Mouse (Mus musculus) retina, postnatal 1 day (tissue): ENCODE data around the gene Usp5.
"Not testable (repeated sequence)": the region's sequence is repeated elsewhere in the genome, so short reads cannot be mapped to it uniquely, and the experiment has no call there.

Experiments
- DNase-seq: peaks from one replicate; pipeline ENCODE4 v3.0.0-alpha.2; 2012

Gene Usp5

DNA sequence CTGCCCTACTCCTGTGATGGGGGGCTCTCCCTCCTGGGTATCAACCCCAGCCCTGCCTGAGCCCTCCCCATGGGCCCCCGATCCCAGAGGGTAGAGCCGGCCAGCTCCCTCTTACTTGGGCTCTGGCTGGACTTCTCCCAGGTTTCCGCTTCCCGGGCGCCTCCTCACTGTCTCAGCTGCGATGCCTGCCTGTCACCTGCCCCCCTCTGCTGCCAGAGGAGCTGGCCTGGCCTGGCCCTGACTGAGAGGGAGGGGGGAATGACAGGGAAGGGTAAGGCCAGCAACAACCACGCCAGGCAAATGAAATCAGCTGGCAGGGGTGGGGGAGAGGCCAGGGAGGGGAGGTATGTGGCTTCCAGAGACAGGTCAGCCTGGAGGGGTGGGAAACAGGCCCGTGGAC is 10.5 kb upstream of the Usp5 start:
- no peak for DNase-seq

DNA sequence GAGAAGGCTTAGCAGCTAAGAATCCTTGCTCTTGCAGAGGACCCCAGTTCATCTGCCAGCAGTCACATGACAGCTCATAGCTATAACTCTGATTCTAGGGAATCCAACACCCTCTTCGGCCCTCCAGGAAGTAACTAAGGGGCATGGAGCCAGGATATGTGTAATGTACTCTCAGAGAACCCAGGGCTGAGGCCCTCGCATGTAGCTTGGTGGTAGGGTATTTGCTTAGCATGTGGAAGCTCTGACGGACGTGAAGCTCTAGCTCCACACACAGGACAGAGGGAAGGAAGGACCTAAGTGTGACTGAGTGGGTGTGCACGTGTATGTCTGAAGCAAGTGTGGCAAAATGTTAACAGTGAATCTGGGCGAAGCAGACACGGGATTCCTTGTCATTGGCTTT is 7.1 kb upstream of the Usp5 start:
- DNase-seq, result no peak

DNA sequence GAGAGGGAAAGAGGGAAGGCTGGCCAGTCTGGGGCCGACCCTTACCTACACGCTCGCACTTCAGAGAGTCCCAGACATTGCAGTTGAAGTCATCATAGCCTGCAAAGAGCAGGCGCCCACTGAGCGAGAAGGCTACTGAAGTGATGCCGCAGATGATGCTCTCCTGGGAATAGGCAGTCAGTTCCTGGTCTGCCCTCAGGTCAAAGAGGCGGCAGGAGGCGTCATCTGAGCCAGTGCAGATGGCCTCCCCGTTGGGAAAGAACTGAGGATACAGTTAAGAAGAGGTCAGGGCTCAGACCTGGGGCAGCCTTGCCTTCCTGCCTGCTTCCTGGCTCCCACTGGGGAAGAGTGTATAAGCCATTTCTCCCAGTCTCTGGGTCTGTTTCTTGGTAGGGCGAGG is 6.2 kb upstream of the Usp5 start:
- no peak for DNase-seq

DNA sequence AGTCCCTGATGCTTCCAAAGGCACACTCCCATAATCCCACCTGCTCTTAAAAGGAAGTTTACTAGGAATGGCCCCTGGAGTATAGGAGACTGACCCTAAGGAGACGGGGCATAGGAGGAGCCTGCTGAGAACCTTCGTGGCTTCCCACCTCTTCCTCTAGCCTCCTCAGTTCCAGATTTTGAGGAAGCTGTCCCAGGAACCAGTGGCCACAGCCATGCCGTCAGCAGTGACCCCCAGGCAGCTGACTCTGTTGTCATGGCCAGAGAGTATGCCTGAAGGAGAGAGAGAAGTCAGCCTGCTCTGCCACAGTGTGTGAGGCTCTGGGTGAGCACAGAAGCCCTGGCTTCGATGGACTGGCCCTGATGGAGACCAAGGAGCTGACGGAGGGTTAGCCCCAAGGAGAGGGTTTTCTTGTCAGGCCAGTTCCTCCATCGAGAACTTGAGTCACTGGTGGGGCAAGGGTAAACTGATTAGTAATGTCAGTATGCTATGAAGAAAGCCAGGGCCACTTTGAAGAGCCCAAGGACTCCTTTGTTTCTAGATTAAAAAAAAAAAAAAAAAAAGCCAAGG is 5.3 kb upstream of the Usp5 start:
- DNase-seq, result no peak

DNA sequence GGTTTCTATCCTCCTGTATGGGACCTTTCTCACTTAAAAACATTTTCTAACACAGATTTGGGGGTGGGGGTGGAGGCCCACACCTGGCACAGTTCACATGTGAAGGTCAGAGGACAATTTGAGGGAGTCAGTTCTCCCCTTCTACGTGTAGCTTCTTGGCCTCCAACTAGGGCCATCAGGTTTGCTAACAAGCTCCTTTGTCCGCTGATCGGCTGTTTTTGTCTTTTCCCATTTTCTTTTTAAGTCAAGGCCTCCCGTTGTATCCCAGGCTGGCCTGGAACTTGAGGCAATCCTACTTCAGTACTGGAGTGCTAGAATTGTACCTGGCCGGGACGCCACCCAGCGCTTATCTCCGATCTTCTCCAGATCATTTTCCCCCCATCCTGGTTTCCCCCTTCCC is 2.4 kb upstream of the Usp5 start:
- no peak for DNase-seq

DNA sequence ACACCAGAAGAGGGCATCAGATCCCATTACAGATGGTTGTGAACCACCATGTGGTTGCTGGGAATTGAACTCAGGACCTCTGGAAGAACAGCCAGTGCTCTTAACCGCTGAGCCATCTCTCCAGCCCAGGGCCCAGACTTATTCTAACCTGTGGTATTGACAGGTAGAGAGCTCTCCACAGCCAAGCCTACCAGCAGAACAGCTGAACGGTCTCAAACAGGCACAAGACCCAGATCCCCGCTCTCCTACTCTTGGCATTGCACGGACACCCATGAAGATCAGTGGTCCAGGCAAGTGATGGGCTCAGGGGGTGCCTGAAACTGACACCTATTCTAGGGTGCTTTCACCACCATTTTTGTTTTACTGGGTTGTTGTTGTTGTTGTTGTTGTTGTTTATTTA is 1.9 kb upstream of the Usp5 start:
- not testable (repeated sequence) for DNase-seq

DNA sequence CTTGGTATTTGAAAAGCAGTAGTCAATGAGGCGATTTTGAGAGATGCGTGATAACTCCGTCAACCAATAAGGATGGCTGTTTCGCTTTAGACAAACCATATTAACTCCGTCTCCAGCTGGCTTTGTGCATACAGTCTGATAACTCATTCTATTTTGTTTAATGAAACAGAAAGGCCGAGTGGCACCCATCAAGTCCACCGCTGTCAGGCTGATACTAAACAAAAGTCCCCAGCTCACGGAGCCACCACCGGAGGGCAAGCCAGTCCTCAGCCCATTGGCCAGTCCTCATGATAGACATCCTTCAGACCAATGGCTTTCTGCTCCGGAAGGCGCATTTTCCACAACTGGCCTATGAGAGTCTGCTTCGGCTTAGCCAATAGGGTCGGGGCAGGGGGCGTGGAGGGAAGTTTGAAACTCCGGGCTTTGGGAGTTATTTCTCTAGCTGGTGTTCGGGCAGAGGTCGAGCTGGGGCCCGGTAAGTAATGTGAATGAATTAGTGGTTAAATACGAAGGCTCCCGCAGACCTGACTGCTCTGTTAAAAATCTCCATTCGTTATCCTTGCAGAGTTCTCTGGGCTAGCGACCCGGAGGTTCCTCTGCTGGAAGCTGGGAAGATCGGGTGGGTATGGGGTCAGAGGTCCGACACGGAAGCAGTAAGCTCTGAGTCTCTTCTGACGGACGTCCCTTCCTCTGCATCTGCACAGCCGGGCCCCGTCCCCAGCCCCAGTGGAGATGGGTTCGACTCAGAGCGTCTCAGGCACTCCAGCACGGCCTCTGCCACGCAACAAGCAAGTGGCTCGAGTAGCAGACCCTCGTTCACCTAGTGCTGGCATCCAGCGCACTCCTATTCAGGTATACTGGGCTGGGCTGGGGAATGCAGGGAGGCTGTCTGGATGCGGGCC is 766 bp upstream of the Usp5 start:
- DNase-seq, result peak; percentile 99

DNA sequence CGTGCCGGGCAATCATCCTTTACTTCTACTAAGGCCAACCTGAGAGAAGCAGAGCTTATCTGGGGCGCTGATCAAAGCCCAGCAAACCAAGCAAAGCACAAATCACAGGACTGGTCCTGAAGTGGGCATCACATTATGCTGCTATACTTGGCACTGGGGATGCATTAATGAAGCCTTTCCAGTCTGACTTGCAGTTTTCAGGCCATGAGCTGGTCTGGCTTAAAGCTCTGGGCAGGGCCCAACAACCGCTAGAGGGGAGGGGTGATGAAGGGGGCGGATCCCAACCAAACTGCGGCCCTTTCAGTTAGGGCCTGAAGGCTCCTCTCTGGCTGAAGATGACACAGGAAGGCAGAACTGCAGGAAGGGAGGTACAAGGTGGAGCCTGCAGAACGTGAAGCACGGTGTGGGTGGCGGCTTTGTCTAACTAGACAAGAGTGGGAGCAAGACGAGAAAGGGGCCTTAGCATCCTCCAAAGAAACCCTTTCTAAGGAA is 1.1 kb downstream of the Usp5 start:
- peak; percentile 41 for DNase-seq

DNA sequence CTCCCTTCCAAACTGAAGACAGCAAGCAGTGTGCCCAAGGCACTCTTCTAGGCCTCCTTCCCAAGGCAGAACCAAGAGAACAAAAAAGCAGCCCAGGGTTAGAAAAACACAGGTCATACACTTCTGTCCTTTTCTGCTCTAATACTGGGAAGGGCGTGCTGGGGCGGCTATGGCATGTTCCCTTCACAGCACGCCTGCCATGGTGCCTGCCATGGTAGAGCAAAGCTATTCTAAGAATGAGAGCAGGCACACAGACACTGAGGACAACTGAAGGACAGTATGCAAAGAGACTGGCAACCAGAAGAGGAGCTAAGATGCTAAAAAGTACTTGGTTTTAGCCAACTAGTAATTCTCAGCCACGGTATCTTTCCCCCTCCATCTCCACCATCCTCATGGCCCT is 7.2 kb downstream of the Usp5 start:
- DNase-seq, result no peak

DNA sequence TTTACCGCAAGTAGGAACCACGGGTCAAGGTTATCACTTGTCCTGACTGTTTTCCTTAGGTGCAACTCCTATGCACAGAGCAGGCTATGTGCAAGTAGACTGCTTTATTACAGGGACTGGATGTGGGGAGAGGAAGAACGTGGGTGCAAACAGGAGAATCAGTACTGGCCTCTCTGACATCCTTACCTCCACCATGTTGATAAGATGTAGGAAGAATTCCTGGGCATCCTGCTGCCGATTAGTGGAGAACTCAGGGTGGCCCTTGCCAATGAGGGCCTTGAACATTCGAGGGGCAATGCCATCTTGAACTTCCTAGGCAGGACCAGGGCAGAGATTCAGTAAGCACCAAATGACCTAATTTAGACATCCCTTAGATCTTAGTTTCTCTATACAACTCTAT is 8.4 kb downstream of the Usp5 start:
- no peak for DNase-seq

DNA sequence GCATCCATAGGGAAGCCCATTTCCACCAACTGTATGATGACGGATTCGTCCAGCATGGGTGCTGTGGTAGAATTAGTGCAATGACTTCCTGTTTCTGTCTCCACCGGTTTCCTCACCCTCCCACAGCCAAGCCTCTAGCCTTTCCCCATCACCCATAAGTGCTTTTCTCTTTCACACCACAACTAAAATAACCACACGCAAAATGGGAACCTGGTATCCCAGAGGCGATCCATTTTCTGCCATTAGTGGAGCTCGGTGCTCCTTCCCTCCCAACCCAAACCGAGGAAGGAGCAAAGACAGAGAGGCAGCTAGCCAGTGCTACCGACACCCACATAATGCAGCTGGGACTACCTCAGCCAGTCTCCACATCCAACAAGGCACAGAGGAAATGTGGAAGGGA is 11.3 kb downstream of the Usp5 start:
- DNase-seq, result no peak

DNA sequence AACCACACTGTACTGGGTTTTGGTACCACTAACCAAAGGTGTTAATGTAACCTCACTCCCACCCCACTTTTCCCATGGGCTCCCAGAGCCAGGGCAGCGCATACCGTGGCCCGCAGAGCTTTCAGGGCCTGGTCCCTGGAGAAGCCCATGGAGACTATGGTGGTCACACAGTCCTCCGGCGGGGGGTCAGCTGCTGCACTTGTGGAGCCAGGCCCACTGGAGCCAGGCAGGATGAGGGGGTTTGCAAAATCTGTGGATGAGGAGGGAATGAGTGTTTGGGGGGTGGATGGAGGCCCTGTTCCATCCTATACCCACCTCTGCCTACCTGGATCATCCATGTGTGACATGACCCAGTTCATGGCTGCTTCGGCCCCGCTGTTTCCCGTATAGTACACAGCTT is 11.7 kb downstream of the Usp5 start:
- no peak for DNase-seq

DNA sequence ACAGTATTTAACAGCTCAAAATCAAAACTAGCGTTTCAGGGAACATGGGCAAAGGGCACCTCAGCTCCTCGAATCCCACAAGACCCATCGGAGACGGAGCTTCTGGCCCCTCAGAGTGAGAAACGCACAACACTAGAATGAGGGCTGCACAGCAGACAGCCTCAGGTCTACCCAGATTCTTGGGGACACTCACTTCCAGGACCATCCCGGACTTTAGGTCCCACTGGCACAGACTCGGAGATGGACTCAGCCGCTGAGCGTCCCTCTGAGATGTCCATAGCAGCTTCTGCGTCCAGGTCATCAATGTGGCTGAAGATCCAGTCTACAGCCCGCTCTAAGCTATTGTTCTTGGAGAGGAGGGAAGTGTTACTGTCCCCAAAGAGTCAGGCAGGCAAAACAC is 12.2 kb downstream of the Usp5 start:
- no peak for DNase-seq

DNA sequence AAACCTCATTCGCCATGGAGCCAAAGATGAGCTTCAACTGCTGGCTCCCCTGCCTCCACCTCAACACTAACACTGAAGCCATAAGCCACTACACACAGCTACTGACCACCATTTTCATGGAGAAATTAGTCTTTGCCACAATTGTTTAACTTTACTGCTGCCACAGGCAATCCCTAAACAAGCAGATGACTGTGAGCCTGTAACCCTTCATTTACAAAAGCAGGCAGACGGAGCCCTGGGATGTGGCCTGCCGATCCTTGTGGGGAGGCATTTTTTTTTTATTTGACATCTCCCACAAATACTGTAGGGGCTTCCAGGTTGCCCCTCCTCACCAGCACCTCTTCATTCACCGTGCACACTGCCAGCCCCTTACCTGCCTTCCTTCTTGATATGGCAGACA is 12.7 kb downstream of the Usp5 start:
- DNase-seq, result no peak

DNA sequence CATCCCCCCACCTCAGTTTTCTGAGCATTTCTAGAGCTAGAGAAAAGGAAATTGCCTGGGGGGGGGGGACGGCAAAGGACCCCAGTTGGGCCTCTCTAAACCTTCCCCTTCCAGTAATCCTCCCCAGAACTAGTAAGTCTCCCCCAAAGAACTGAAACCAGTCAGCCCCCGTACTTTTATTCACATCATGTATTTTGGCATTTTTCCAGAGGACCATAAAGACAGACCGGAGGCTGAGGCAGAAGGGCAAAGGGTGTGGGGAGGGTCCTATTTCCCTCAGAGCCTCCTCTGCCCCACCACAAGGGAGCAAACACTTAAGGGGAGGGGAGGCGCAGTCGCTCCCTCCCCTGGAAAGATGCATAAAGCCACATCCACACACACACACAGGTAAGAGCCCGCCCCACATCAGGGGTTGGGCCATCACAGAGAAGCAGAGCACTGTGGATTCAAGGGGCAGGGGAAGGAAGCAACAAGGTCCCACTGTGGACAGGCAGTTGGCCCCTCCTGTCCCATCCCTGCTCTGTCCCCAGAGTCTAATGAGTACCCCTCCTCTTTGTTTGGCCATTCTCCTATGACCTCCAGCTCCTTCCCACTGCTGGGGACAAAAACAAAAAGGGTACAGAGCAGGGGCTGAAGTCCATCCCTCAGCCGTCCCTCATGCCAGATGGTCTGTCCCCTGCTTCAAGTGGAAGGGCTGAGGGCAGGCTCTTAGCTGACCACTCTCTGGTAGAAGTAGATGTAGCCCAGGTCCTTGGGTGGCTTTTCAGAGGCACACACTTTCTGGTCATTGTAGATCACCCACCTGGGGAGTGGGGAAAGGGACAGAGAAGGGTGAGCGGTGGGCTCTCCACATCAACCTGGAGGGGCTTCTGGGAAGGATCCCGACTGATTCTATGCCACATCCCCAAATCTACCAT is 14.2 kb downstream of the Usp5 start:
- DNase-seq, result no peak

DNA sequence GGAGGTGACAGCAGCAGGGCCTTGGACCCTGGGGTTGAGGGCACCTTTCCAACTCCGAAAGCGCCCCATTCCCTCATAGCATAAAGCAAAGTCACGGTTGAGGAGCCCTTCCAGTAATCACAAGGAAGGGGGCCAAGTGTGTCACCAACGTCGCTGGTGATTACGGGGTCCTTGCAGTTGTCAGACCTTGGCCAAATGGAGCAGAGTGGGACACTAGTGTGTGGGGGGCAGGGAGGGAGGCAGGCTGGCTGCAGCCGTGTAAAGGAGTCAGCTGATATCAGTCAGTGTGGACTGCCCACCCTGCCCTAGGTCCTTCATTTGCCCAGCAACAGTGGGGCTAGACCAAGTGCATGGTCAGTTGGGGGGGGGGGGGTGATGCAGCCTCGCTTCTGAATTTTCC is 14.8 kb downstream of the Usp5 start:
- DNase-seq, result no peak

DNA sequence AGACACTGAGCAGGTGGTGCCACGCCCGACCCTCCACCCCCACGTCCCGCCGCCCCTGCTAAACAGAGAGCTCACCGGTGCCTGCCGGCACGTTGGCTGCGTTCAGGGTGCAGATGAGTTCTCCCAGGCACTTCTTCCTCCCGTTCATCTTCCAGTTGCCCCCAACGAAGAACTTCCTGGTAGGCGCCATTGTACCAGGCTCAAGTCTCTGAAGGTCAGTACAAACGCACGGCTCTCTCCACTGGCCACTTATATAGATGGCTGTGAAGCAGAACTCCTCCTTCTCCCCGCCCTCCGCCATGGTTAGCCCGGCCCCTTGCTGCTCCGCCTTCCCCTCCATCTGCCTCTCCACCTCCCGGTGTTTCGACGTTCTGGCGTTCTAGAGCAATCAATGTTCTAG is 15.4 kb downstream of the Usp5 start, which contains the start of gene Tpi1:
Tpi1 (minus strand) TSS at position 364 of the 400 bp plus-strand sequence.
- peak; percentile 95 for DNase-seq

DNA sequence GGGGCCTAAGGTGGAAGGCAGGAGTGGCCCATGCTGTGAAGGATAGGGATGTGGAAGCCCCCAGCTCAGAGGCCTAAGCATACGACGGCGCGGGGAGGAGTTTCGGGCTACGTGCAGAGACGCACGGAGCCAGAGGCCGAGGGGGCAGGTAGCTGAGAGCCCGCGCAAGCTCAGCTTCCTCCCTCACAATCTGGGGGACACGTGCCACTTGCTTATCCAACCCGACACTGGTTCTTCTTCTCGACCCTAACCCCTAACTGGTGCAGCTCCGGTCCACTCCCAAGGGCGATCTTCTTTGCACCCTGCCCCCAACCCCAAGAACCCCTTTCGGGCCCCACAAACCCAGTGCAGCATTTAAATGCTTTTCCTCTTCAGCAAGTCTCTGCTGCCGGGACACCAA is 15.8 kb downstream of the Usp5 start:
- peak; percentile 69 for DNase-seq

DNA sequence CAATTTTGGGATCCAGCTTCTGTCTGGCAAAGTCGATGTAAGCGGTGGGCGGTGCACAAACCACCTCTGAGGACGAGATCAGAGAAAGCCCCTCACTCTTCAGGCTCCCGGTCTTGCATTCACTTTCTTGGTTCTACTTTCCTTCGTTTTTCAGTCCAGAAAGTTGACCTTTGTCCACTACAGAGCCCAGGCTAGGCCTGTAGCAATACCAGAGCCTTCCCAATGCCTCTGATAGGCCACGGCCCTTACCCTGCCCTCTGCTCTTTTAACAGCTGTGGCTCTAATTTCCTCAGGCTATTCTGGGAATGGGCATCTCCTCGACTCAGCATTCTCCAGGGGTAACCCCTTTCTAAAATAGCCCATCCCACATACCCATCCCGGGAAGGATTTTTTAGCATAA is 16.4 kb downstream of the Usp5 start:
- no peak for DNase-seq

DNA sequence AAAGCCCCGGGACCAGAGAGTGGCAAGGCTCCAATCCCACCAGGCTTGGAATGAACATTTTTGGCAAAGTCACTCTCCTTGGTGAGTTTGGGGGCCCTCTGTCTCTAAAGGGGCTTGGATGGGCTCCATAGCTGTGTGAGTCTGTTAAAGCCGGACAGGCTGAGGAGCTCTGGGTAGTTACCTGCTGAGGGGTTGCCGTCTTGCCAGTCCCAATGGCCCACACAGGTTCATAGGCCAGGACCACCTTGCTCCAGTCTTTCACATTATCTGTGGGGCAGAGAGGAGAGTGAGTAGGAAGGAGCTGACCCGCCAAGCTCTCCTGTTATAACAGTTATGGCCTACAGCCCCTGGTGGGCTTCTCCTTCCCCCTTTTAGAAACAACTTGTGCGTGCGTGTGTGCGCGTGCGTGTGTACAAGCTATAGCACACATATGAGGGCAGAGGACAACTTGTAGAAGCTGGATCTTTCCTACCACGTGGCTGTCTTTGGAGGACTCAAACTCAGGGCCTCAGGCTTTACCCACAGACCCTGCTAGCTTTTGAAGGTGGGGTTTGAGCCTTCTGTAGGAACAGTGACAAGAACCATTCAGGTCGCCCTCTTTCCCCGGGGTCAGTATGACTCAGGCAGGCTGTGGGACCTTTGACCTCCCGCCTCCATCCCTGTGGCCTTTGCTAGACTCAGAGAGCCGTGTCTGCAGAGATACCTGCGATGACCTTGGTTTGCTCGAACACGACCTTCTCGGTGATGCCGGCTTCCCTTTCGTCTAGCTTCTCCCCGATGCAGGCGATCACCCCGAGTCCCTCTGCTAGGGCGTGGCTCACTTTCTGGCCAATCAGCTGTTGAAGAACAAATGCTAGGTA is 17.4 kb downstream of the Usp5 start:
- DNase-seq, result no peak

DNA sequence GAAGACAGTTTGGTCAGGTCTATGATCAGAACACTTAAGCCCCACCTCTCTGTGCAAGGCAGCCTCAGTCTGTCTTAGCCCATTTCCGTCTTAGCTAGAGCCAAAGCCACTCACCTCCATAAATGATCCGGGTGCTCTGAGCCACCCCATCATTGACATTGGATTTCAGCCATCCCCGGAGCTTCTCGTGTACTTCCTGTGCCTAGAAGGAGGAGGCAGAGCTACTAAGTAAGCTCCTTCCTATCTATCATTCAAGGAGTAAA is 17.9 kb downstream of the Usp5 start:
- no peak for DNase-seq

DNA sequence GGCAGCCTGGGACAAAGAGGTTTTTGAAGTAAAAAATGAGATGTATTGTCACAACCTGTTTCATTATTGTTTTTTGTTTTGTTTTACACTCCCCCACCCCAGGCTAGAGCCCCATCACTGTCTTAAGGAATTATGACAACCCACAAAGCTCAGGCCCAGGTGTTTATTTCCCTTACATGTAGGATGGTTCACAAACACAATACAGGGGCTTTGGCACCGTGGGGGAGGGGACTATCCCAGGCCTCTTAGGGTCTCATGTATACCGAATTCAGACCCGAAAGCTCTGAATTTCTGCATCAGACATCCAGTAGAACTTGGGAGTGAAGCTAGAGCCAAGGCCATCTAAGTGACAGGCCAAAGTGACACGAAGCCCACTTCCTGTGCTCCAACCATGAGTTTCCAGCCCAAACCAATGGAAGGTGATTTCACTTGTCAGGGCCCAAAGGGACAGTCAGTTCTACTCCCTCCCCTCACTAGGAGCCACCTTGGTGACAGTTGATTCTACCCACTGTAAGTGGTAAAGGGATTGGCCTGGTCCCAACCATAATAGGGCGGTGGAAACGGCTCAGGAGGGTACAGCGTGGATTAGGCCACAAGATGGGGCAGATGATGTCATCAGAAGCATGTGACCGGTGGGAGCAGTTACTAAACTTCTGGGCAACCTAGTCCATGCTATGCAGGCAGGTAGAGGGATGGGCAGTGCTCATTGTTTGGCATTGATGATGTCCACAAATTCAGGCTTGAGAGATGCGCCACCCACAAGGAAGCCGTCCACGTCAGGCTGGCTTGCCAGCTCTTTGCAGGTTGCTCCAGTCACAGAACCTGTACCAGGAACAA is 18.5 kb downstream of the Usp5 start:
- DNase-seq, result not testable (repeated sequence)
